20 mouse cellular contexts compared by ENCODE assay signal in genomic region chr16:93047594-93047993, GRCm38 (mm10).
DNase-seq lines count a peak whose midpoint lies in the region; ATAC-seq lines count a peak whose summit lies in the region.
"Had no signal": no experiment of that assay in that cellular context is flagged by ENCODE, and none has a peak within 500 bp of the region (broad histone marks: within the 10 kb centered on the region; RNA-seq: fewer than 3 reads in every experiment).

No protein-coding gene starts in this region.

- no peak overlapping the region for H3K4me2 ChIP-seq in hindbrain, embryonic 11.5 days (replicated peaks; ENCODE audit: low read depth, low read length)
- no peak overlapping the region for H3K4me2 ChIP-seq in hindbrain, embryonic 14.5 days (replicated peaks)
- H3K4me2 ChIP-seq: embryonic facial prominence, embryonic 12.5 days; liver, embryonic 12.5 days; midbrain, embryonic 11.5 days; neural tube, embryonic 15.5 days had no signal

- no peak for ATAC-seq in hindbrain, embryonic 11.5 days (ENCODE audit: low FRiP score)
- ATAC-seq in hindbrain, embryonic 14.5 days (ENCODE audit: low FRiP score): no peak
- ATAC-seq: activated CD4-positive, CD25-positive, alpha-beta regulatory T cell, adult 4 months; hindbrain, embryonic 16.5 days; liver, embryonic 12.5 days had no signal

- no peaks in the 10 kb centered on the region for H3K4me1 ChIP-seq in hindbrain, embryonic 11.5 days (replicated peaks; ENCODE audit: control insufficient read depth, insufficient read depth, low read length)
- H3K4me1 ChIP-seq in hindbrain, embryonic 14.5 days (replicated peaks; ENCODE audit: control insufficient read depth, insufficient read depth, low read length): no peaks in the 10 kb centered on the region
- H3K4me1 ChIP-seq in heart, embryonic 10.5 days: peaks cover 5% of the 10 kb centered on the region
- H3K4me1 ChIP-seq: liver, embryonic 12.5 days had no signal

- no peaks in the 10 kb centered on the region for H3K27me3 ChIP-seq in hindbrain, embryonic 11.5 days (ENCODE audit: control insufficient read depth, insufficient read depth, low read length)
- H3K27me3 ChIP-seq in hindbrain, embryonic 14.5 days (ENCODE audit: control insufficient read depth, insufficient read depth, low read length): no peaks in the 10 kb centered on the region
- H3K27me3 ChIP-seq in heart, embryonic 10.5 days (ENCODE audit: insufficient read depth, poor library complexity, severe bottlenecking): peaks cover 60% of the 10 kb centered on the region
- H3K27me3 ChIP-seq: embryonic facial prominence, embryonic 12.5 days; neural tube, embryonic 15.5 days had no signal

- no peak overlapping the region for H3K4me3 ChIP-seq in hindbrain, embryonic 11.5 days (ENCODE audit: low read depth, low read length)
- H3K4me3 ChIP-seq in hindbrain, embryonic 14.5 days (replicated peaks; ENCODE audit: low read length): no peak overlapping the region
- no peak overlapping the region for H3K4me3 ChIP-seq in heart, embryonic 10.5 days
- H3K4me3 ChIP-seq: embryonic facial prominence, embryonic 12.5 days; left cerebral cortex, adult 2 months; liver, embryonic 12.5 days; myocyte; neural tube, embryonic 15.5 days had no signal

- 80% methylated on average over 1 of the region's 1 CpGs for whole genome bisulfite sequencing in hindbrain, embryonic 11.5 days
- WGBS in hindbrain, embryonic 14.5 days: 78% methylated on average over 1 of the region's 1 CpGs
- WGBS in heart, embryonic 10.5 days: 80% methylated on average over 1 of the region's 1 CpGs

- peak; percentile 23 for DNase-seq in hindbrain, embryonic 11.5 days (ENCODE audit: low spot score)
- DNase-seq in hindbrain, embryonic 14.5 days (ENCODE audit: low spot score): no peak
- DNase-seq in ES-CJ7 (ENCODE audit: low read depth, low spot score) (peak; percentile 92), WW6 (ENCODE audit: low read depth, low spot score) (peak; percentile 20)
- peak; percentile 55 for DNase-seq in mesoderm, embryonic 11.5 days (ENCODE audit: low read depth, low spot score)
- DNase-seq in heart, embryonic 10.5 days (ENCODE audit: low spot score): no peak
- no peak for DNase-seq in kidney, postnatal 10 days
- DNase-seq: cerebellum, adult 9-11 months; gastrocnemius, postnatal 36 days; heart, postnatal 10 days; kidney, adult 18-20 months; kidney, postnatal 14 days had no signal

- no peaks in the 10 kb centered on the region for H3K9me3 ChIP-seq in hindbrain, embryonic 11.5 days (ENCODE audit: control insufficient read depth, low read length)
- H3K9me3 ChIP-seq in hindbrain, embryonic 14.5 days (ENCODE audit: control insufficient read depth, low read length): no peaks in the 10 kb centered on the region
- H3K9me3 ChIP-seq in heart, embryonic 10.5 days: no peaks in the 10 kb centered on the region
- H3K9me3 ChIP-seq: embryonic facial prominence, embryonic 12.5 days; liver, embryonic 12.5 days; neural tube, embryonic 15.5 days had no signal

- H3K9ac ChIP-seq in hindbrain, embryonic 11.5 days (ENCODE audit: low read depth, low read length): no peak overlapping the region
- no peak overlapping the region for H3K9ac ChIP-seq in hindbrain, embryonic 14.5 days
- H3K9ac ChIP-seq: embryonic facial prominence, embryonic 12.5 days; liver, embryonic 12.5 days; neural tube, embryonic 15.5 days had no signal

- H3K36me3 ChIP-seq in hindbrain, embryonic 11.5 days (ENCODE audit: control insufficient read depth, insufficient read depth, low read length): no peaks in the 10 kb centered on the region
- no peaks in the 10 kb centered on the region for H3K36me3 ChIP-seq in hindbrain, embryonic 14.5 days (replicated peaks; ENCODE audit: control insufficient read depth, insufficient read depth)
- H3K36me3 ChIP-seq in heart, embryonic 10.5 days: no peaks in the 10 kb centered on the region
- H3K36me3 ChIP-seq: embryonic facial prominence, embryonic 12.5 days; liver, embryonic 12.5 days; neural tube, embryonic 15.5 days had no signal

- no peak overlapping the region for H3K27ac ChIP-seq in hindbrain, embryonic 11.5 days (ENCODE audit: low read depth, low read length)
- no peak overlapping the region for H3K27ac ChIP-seq in hindbrain, embryonic 14.5 days
- H3K27ac ChIP-seq in heart, embryonic 10.5 days: no peak overlapping the region
- H3K27ac ChIP-seq: embryonic facial prominence, embryonic 12.5 days; left cerebral cortex, adult 2 months; liver, embryonic 12.5 days; neural tube, embryonic 15.5 days had no signal

Comparison
In these comparisons a context has a peak if more than half of its experiments do, and no peak if none do; other contexts are left out.
1. DNase-seq: peak in hindbrain, embryonic 11.5 days (single experiment), ES-CJ7 (single experiment), WW6 (single experiment) and mesoderm, embryonic 11.5 days (single experiment); none in hindbrain, embryonic 14.5 days (single experiment), heart, embryonic 10.5 days (single experiment) and kidney, postnatal 10 days (single experiment).